8 mouse cellular contexts compared by ENCODE assay signal in the genomic region with DNA sequence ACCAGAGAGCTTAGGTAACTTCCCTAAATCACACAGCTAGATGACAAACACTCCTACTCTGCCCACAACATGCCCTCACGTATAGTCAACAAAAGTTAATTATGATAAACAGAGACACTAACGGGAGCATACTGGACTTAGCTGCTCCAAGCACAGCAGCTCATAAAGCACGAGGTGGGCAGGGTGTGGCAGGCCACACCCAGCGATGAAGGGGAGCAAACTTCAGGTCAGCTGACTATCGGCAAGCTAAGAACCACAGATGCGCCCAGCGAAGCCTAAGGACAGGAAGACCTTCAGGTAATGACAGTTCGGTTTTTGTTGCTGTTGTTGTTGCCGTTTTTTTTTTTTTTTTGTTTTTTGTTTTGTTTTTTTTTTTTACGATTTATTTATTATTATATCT.
"Had no signal": no experiment of that assay in that cellular context is flagged by ENCODE, and none has a peak within 500 bp of the region (broad histone marks: within the 10 kb centered on the region; RNA-seq: fewer than 3 reads in every experiment).

No protein-coding gene starts in this region.

- H3K27ac ChIP-seq: limb, embryonic 15.5 days; liver, embryonic 12.5 days; macrophage; midbrain, embryonic 13.5 days; stomach, postnatal 0 days had no signal

- H3K9me3 ChIP-seq: limb, embryonic 15.5 days; liver, embryonic 12.5 days; megakaryocyte, embryonic 14.5 days; midbrain, embryonic 13.5 days had no signal

- DNase-seq: right cerebral cortex, postnatal 25 days had no signal

- H3K27me3 ChIP-seq: limb, embryonic 15.5 days; liver, embryonic 12.5 days; megakaryocyte, embryonic 14.5 days; midbrain, embryonic 13.5 days had no signal

- H3K9ac ChIP-seq: limb, embryonic 15.5 days; liver, embryonic 12.5 days; lung, embryonic 14.5 days; midbrain, embryonic 13.5 days had no signal

- H3K4me2 ChIP-seq: limb, embryonic 15.5 days; liver, embryonic 12.5 days; lung, embryonic 14.5 days; midbrain, embryonic 13.5 days had no signal

- ATAC-seq: midbrain, embryonic 13.5 days had no signal

- H3K4me3 ChIP-seq: limb, embryonic 15.5 days; liver, embryonic 12.5 days; megakaryocyte, embryonic 14.5 days; midbrain, embryonic 13.5 days had no signal
